Mouse (Mus musculus): ENCODE measurements at regions not wholly inside any gene's neighbourhood (a gene's known extent, or its start where the extent isn't known, plus 50 kb on each side); places are given as distances from the start of the nearest gene placed in this dataset.

DNA sequence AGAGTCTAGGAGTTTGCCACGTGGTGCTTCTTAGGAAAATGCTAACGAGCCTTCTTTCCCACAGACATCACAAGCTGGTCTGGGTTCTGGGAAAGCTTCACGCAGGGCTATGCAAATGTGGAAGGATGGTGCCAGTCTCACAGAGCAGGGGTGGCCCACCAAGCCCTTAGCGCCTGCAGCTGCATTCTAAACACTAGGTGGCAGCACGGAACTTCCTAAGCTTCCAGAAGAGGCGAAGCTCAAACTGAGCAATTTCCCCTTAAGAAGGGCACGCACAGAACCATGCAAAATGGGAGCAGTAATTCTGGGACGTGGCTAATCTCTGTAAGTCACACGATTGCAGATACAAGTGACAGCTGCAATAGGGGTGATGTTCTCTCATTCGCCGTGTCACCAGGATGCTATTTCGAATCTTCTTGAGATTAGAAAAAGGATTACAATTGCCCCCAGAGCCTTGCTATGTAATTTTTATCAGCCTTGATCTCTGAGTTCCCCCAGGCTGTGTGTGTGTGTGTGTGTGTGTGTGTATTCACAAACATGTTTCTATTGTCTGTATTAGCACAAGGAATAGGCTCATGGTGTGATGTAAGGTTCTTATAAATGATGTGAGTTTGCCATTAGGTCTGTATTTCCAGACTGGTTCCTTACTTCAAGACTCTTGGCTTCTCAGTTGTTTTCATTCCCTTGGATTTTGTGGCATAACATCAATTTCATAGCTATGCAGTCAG is 206.1 kb upstream of the Camk1g start:
- DNase-seq: peak; percentile 33

DNA sequence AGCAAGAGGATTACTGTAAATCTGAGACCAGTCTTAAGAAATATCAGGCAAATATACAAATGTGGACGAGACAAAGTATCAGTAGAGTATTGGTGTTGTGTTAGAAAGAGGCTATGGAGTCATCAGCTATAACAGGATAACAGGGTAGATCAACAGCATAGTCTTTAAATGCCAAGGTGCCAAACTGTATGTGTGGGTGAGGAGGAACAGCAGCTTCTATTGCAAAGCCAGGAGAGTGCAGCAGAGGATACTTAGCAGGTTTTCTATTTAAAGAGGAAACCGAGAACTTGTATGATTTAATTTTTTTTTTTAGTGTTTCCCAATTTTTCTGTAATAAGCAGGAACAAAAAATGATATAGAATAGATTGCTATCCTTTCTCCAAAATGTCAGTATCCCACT is 202.7 kb upstream of the Camk1g start:
- DNase-seq: no peak

DNA sequence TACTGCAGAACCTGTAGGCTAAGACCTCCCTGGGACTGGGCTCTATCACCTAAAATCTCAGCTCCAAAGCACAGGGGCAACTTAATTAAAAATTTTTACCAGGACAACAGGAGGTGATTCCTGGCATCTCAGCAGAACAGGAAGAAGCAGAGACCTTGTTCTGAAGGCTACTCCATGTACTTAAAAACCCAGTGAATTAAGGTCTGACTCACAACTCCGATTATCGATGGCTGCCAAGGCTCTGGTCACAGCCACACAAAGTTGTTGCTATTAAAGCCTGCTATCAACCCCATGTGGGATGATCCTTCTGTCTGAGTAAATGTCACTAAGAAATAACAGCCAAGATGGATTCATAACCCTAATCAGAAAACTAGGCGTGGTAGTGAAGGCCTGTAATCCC is 202.3 kb upstream of the Camk1g start:
- no peak for DNase-seq

DNA sequence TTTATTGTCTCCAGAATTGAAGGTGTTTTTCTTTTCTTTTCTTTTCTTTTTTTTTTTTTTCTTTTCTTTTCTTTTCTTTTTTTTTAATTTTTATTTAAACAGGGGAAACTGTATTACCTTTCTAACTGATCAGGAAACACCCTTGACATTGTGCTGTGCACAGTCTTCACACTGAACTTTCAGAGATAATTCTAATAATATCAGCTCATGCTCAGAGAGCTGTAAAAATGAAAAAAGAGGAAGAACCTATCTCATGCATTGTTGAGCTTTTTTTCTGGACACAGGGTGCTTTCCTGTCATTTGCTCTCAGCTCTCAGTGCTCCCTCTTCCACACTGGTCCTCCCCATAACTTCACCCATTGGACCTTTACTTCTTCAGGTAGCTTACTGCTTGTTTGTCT is 201.0 kb upstream of the Camk1g start:
- DNase-seq: no peak

DNA sequence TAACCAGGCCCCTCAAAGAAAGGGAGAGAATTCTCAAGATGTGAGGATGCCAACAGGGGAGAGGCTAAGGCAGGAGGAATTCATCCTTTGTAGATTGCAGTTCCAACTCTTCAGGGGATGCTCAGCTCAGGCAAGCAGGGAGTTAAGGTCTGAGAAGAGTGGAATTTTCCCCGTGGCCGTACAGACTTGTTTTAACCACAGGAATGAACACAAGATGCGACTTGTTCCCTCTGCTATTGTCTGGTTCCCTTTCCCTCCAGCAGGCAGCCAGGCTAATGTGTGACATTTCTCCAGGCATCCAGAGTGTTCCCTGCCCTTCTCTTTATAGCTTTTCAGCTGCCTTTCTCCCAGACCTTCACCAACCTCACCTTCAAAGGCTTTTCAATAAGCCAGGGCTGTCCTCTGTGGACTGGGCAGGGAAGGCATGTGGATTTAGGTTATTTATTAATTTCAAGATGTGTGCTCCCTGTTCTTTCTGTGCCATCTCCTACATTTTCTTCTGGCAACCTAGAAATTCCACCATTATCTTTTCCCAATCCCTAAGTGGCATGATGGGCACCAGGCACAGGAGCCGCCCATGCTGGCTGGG is 198.6 kb upstream of the Camk1g start:
- no peak for DNase-seq

DNA sequence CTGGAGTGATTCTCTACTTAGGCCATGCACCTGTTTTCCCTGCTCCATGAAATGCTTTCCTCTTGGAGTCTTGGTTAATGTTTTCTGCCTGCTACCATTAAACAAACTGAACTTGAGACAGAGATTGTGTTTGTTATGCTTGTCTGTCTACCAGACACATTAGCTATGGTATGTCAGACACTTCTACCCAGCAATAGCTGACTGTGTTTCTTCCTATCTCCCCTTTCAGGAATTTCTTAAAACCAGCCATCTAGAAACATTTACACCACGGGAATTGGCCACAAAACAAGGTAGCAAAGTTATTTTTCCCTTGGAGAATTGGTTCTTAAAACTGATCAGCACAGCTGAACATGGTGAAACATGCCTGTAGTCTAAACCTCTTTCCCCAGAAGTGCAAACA is 197.1 kb upstream of the Camk1g start:
- DNase-seq: no peak

DNA sequence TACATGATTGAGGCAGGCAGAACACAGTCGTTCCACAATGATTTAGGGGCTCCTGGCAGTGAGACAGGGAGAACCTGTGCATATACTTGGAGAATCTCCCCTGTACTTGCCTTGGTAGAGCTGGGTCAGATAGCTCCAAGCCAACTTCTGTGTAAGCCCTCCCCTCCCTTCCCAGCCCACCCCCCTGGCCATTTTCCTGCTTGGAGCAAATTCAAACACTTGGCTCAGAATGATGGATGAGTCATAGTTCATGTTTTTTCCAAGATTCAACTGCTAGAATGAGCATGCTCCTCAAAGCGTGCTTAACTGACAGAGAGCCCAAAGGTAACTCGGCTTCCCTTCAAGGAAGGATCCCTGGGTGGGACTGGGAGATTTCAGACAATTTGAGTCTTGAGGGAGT is 194.1 kb upstream of the Camk1g start:
- DNase-seq: no peak

DNA sequence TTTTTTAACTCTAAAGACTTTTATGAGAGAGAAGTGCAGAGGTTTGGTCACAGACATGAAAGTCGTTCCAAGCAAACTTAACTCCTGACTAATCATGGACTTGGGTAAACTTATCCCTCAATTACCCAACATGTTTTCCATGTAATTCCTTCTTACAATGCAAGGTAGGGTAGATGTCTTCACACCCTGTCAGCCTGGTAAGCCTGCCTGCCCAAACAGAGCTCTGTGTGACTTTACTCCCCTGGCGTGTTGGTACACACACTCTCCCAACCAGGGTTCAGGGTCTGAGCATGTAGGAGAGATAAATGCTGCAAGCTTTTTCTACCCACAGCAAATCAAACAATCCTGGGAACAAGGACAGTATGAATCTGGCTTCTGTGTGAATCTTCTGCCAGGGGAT is 192.1 kb upstream of the Camk1g start:
- no peak for DNase-seq

DNA sequence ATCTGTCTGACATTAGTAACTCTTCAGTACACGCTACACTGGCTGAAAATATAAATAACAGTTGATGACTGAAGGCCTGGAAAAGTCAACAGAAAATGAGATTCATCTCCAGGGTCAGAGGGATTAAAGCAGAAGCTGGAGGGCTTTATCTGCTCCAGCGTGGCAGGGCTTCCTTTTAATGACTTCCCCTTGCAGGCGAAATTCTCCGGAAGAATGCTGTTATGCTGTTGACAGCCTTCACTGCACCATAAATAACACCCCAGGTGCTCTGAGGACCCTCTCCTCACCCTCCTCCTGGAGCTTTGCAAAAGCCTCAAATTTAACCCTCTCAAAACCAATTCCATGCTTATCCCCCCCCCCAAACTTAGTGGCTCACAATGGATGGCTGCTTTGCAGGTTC is 188.0 kb upstream of the Camk1g start:
- DNase-seq: no peak

DNA sequence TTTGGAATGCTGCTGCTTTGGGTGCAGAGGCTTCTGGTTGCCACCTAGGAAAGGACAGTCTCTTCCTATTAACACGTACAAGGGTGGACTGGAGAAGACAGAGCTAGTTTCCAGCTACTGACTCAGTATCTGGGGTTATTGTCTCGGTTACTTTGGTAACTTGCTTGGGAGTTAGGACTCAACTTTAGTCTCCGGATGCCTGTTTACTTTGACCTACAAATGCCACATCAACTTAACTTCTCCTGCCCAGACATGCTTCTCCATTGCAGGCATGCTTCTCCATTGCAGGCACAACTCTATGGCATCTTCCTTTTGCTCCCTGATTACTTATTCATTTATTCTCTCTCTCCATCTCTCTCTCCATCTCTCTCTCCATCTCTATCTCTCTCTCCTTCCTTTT is 184.6 kb upstream of the Camk1g start:
- no peak for DNase-seq

DNA sequence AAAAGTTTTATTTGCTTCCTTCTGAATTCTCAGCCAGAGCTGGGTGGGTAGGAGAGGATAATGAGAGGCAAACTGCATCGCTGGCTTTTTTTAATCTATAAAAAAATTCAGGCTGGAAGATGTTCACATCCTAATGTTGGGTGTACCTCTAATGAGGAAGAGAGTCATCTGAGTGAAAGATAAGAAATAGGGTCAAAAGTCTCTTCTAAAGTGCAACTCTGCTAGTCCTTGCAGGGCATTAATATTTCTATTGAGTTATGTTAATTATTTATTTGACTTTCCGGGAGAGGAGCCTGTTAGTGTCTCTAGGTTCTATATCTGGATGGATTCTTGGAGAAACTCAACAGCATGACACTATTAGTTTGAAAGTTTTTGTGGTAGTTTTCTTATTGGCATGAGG is 182.2 kb upstream of the Camk1g start:
- no peak for DNase-seq

DNA sequence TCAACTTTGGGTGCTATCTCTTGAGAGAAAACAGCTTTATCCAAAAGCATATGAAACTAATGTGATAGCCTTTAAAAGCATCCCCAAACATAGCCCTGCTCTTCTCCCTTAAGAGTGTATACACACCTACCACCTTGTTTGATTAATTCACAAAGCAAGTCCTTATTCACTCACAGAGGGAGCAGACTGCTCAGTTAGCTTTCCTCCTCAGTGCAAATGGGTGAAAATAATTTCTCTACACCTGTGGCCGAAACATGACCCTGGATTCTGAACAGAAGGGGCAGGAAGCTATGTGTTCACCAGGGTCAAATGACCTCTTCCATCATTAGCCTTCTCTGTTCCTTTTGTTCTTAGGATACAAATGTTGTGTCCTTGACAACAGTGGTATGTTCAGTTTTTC is 181.2 kb upstream of the Camk1g start:
- DNase-seq: no peak

DNA sequence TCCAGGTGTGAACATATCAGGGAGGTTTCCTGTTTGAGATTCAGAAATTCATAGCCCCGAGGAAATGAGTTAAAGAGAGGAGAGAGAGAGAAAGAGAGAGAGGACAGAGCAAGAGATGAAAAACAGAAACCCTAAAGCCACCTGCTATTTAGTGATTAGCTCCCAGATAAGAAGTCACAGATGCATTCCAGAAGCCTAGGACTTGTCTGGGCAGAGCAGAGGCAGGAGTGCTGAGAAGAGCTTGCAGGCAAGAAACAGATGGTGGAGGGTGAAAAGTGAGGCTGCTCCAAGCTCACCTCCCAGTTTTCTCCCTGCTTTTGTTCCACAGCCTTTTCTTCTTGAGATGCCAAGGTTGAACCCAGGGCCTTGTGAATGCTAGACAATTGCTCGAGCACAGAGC is 180.7 kb upstream of the Camk1g start:
- no peak for DNase-seq

DNA sequence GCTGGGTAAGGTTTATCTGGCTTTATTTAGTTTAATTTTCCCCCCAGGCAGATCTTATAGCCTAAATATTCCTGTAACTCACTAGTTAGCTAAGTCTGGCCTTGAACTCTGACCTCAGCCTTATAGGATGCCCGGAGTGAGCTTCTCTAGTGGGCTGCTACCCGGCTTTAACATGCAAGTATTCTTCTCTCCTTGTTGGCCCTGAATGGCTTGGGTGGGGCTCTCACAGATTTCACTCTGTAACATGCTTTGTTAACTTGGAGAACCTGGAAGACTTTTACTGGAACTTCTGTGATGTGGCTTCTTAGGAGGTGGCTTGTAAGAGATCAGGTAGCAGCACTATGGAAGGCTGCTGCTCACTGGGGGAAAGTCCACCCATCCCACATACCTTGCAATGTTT is 177.3 kb upstream of the Camk1g start:
- DNase-seq: no peak

DNA sequence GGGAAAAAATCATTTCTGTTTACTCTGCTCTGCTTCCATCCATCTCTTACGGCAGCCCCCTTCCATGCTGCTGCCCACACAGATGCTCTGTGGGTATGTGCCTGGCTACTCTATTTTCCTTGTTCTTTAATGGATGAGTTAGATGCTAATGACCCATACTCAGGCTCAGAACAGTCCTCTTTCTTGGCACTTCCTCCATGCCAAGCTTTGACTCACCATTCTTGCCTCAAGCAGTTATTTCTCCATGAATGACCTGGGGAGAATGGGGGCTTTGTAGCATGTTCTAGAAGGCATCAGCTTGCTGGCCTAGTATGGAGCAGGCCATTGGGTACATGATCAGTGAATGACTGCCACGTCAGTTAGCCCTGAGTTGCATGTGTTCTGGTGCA is 175.9 kb upstream of the Camk1g start:
- DNase-seq: no peak

DNA sequence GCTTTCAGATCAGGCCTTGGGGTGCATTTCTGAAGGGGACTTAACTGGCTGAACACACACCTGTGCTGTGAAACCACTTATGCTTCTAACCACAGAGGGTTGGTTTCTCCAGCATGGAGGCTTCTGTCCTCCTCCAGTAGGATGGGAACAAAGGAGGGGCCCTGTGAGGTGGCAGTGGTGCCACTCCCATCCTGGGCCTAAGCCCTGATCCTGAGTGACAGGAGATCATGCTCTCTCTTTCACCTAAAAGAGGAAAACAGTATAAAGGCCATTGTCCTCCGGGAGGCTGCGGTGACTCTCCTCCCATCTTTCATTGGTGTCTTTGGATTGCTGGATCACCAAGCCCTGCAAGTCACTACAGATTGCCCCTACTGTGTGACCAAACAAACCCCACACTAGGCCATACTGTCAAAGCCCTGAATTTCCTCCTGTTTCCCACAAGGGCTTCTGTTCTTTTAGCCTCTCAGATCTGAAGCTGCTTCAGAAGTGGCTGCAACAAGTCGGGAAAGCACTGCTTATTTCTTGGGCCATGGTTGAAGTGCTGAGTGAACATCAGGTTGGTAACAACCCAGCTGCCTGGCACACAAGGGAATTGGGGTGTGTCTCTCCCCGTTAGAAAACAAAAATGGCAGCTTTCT is 175.4 kb upstream of the Camk1g start:
- DNase-seq: no peak

DNA sequence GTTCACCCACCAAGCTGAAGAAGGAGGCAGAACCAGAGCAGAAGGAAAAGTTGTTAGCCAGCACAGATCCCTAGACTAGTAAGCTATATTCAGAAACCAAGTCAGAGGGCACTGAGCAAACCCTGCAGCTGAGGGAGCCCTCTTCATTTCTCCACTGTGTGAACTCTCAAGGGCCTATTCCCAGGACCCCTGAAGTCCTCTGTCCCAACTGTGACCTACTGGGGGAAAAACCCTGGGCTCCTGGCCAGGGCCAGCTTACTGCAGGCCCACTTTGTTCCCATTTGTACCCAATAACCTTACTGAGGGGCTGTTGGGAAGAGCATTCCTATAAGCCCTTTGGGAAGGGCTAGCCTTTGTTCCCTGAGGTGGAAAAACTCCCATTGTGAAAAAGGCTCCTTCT is 174.7 kb upstream of the Camk1g start:
- DNase-seq: no peak

DNA sequence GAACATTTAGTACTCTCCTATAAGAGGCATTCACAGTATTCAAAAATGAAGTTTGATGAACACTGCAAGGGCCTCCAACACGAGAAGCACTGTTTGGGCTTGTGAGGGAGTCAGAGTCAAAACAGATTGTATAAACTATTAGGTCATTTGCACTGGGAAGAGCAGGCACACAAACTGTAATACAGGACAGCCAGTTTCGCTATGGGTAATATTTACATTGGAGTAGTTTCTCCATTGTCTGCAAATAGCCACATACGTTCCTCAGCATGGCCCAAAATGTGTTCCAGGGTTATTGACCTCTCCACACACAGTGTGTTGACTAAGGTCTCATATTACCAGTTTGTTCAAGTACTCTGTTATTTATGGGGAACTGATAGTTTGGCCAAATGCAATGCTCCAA is 173.7 kb upstream of the Camk1g start:
- no peak for DNase-seq

DNA sequence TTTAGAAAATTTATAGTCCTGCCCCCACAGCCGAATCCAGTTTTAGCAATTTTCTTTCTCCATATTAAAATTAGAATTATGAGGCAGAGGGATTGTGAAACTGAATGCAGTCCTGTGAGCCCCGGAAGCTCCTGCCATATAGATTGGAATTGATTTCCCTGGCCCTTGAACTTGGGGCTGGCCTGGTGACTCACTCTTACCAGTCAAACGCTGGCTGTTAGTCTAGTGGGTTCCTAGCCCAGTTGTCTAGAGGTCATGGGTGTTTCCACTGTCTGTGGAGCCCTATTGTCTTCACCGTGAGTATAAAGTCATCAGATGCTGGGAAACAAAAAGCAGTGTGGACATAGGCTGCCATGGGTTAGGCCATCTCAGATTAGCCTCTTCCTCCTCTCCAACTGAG is 173.2 kb upstream of the Camk1g start:
- no peak for DNase-seq

DNA sequence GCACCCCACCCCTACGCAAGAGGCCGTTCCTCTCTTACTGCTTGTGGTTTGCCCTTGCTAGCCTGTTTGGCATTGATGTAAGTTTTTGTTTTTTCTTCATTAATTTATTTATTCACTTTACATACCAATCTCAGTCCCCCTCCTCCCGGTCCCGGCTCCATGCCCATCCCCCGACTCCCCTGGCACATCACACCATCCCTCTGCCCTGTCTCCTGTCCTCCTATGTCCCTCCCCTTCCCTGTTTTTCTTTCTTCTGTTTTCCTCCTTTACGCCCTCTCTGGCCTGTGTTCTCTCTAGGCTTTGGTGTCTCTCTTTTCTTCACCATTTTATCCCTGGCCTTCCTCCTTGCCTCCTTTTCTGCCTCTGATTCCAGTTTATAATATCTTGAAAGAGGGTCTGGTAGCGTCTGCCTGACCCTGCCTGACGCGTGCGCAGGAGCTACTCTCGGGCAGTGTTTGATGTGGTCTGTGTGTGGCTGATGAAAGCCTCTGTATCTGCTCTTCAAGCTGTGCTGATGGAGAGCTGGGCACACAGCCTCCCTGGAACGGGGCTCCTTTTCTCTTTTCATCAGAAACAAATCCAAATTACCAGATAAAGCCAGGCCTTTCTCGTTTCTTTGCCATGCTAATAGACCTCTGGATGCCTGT is 172.0 kb upstream of the Camk1g start:
- no peak for DNase-seq

DNA sequence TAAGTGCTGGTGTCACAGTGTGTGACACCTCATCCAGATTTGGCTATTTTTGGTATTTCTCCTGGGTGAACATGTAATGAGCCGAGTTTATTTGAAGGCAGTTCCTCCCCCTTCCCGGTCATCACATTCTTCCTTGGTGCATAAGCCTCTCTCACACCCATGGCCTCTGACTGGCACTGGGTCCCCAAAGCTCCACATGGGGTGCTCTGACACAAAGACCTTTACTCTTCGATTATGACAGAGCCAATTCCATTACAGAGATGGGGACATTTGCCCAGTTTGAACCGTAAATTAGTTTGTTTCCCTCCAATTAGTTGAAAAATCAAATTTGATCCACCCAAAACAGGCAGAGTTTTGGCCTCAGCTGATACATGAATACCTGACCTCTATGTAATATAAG is 171.2 kb upstream of the Camk1g start:
- no peak for DNase-seq

DNA sequence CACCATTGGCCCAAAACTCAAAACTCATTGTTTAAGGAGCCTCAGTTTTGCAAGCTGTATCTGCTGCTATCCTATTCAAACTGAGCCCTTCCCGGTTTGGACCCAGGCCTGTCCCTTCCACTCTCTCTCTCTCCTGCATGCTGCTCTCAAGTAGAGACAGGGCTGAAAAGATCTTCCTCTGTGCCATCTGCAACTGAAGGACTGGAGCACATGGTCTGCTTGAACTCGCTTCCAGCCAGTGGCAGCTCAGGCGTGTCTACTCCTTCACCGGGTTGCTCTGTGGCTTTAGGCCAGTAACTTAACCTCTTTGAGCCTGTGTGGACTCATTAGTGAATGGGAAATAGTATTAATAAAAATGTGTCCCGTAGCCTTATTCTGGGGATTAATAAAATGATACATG is 170.4 kb upstream of the Camk1g start:
- no peak for DNase-seq

DNA sequence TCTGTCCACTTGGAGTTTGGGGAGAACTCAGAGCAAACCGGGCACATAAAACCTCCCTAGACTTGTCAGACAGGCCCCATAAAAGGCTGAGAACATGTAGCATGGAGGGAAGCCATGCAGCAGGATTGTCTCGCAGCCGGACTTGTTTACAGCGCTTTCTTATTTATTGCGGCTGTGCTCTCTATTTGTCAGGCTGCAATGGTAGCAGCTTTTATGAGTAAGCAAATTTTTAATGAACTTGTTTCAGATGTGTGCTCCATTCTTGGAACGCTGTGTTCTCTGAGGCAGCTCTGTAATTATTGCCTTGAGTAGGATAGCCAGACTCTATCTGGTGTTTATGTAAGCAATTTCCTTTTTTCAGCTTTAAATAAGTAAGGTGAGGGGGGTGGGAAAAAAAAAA is 169.2 kb upstream of the Camk1g start:
- DNase-seq: no peak

DNA sequence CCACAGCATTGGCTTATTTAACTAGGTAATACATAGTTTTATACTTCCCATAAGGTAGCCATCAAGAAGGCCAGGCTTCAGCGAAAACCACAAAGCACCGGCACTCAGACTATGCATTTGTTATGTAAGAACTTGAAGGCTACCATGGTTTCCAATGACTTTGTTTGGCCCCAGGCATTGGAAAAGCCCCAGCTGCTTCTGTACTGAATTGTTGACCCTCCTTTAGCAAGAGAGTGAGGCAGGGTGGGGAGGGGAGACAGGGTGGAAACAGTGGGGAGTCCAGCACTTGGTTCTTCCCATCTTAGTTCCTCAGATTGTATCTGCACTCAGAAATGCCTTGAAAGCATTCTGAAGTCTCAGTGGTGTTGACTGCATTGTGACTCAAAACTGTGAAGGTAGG is 168.3 kb upstream of the Camk1g start:
- DNase-seq: no peak

Measured in gastrocnemius, postnatal 25 days (tissue).